Mouse (Mus musculus) lung, postnatal 0 days (tissue): ENCODE measurements around the gene Armh4.
"Not testable (repeated sequence)": the region's sequence is repeated elsewhere in the genome, so short reads cannot be mapped to it uniquely, and the experiment has no call there.

ENCODE experiments used
- CTCF ChIP-seq: IDR thresholded peaks from 2 replicates; pipeline ENCODE4 v1.5.1; 2016; ENCODE audit warnings: antibody characterized with exemption, mild to moderate bottlenecking
- EP300 ChIP-seq: IDR thresholded peaks from 2 replicates; pipeline ENCODE4 v1.6.1; 2016; ENCODE audit warnings: antibody characterized with exemption, mild to moderate bottlenecking, control low read depth

DNA sequence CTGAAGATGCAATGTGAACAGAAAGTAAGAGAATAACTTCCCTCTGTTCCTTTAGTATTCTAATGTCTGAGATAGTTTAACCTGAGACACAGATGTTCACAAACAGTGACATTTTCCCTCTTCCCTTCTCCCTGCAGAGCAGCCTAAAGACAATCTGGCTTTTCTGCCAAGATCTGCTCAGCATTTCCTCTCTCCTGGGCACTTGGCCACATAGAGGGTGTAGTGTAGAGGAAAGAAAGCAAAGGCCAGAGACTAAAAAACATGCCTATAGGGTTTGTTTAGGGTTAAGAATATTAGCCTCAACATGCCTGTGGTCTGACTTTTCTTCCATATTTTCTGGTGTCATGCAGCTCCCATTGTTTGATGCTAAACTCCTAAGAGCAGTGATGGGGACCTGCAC, 21.9 kb upstream of the Armh4 start:
- TF ChIP-seq EP300, CTCF: not testable (repeated sequence)
